Mouse (Mus musculus) mouse trophoblast stem cell (cell line): ENCODE results near the gene Abcd3.
"Not testable (repeated sequence)": the region's sequence is repeated elsewhere in the genome, so short reads cannot be mapped to it uniquely, and the experiment has no call there.

Experiments
- in situ Hi-C, 2 experiments: fragments of 300-500 bp; cut with MseI, MboI; formaldehyde crosslinking; loops; 2 replicates in 1 of 2; 3 replicates in 1 of 2; pipeline ENCODE4 v1.15.1; 2025

Gene Abcd3

GRCm38 (mm10) chr3:121818736-121819396 is 3.8 kb upstream of the Abcd3 start:
- in situ Hi-C loops: no loop called here

GRCm38 (mm10) chr3:121815549-121816235 is 590 bp upstream of the Abcd3 start:
- in situ Hi-C loops: no loop called here

GRCm38 (mm10) chr3:121814413-121814864 is 663 bp downstream of the Abcd3 start:
- in situ Hi-C loops: no loop called here

GRCm38 (mm10) chr3:121813834-121814233 is 1.3 kb downstream of the Abcd3 start:
- in situ Hi-C loops: no loop called here

GRCm38 (mm10) chr3:121808246-121808645 is 6.9 kb downstream of the Abcd3 start:
- in situ Hi-C loops: no loop called here

GRCm38 (mm10) chr3:121794214-121794613 is 20.9 kb downstream of the Abcd3 start:
- in situ Hi-C loops: no loop called here

- in situ Hi-C loops: no loop called here
Observed at GRCm38 (mm10) chr3:121792246-121792645, 22.9 kb downstream of the Abcd3 start.

- in situ Hi-C loops: no loop called here
Observed at GRCm38 (mm10) chr3:121790442-121790841, 24.7 kb downstream of the Abcd3 start.

- in situ Hi-C loops: no loop called here
Observed at GRCm38 (mm10) chr3:121789790-121790189, 25.3 kb downstream of the Abcd3 start.

- in situ Hi-C loops: no loop called here
Observed at GRCm38 (mm10) chr3:121783020-121783419, 32.1 kb downstream of the Abcd3 start.

GRCm38 (mm10) chr3:121777943-121778342 is 37.2 kb downstream of the Abcd3 start:
- in situ Hi-C loops: no loop called here

- in situ Hi-C loops: not testable (repeated sequence)
Observed at GRCm38 (mm10) chr3:121773336-121773735, 41.8 kb downstream of the Abcd3 start.

- in situ Hi-C loops: no loop called here
Observed at GRCm38 (mm10) chr3:121768770-121769169, 46.3 kb downstream of the Abcd3 start.

GRCm38 (mm10) chr3:121766818-121767217 is 48.3 kb downstream of the Abcd3 start:
- in situ Hi-C loops: no loop called here

GRCm38 (mm10) chr3:121766048-121766447 is 49.1 kb downstream of the Abcd3 start:
- in situ Hi-C loops: no loop called here

GRCm38 (mm10) chr3:121762056-121762852 is 52.8 kb downstream of the Abcd3 start:
- in situ Hi-C loops: no loop called here

GRCm38 (mm10) chr3:121758373-121758772 is 56.7 kb downstream of the Abcd3 start:
- in situ Hi-C loops: no loop called here

- in situ Hi-C loops: no loop called here
Observed at GRCm38 (mm10) chr3:121755152-121755551, 60.0 kb downstream of the Abcd3 start.

GRCm38 (mm10) chr3:121754319-121755090 is 60.6 kb downstream of the Abcd3 start:
- in situ Hi-C loops: not testable (repeated sequence)

GRCm38 (mm10) chr3:121741186-121741848 is 73.8 kb downstream of the Abcd3 start:
- in situ Hi-C loops: loop anchor here in 1 of 2 experiments (25.0 kb wide), 1 partner anchor 429 kb away; no protein-coding TSS in a partner anchor
